In genomic region chr6:99538194-99538941, GRCm38 (mm10) we compare ENCODE assay signal across 17 mouse cellular contexts.
"Had no signal": no experiment of that assay in that cellular context is flagged by ENCODE, and none has a peak within 500 bp of the region (broad histone marks: within the 10 kb centered on the region; RNA-seq: fewer than 3 reads in every experiment).

No protein-coding gene starts in this region.

- H3K9me3 ChIP-seq: limb, embryonic 10.5 days; liver, embryonic 15.5 days; midbrain, embryonic 15.5 days; neural tube, embryonic 13.5 days; stomach, embryonic 15.5 days had no signal

- H3K27ac ChIP-seq: left cerebral cortex, adult 2 months; limb, embryonic 10.5 days; liver, embryonic 15.5 days; midbrain, embryonic 15.5 days; neural tube, embryonic 13.5 days; stomach, embryonic 15.5 days had no signal

- H3K4me1 ChIP-seq: limb, embryonic 10.5 days; megakaryocyte, embryonic 14.5 days; midbrain, embryonic 15.5 days; neural tube, embryonic 13.5 days; stomach, embryonic 15.5 days had no signal

- H3K4me3 ChIP-seq: left cerebral cortex, adult 2 months; limb, embryonic 10.5 days; liver, embryonic 15.5 days; megakaryocyte, embryonic 14.5 days; midbrain, embryonic 15.5 days; neural tube, embryonic 13.5 days; stomach, embryonic 15.5 days had no signal

- DNase-seq: kidney, adult 8-10 months; kidney, postnatal 25 days; retina, postnatal 1 day; right cerebral cortex, postnatal 4 days; spleen, adult 18-20 months; thymus, adult 18-20 months; thymus, postnatal 14 days had no signal

- ATAC-seq: inflammation-experienced regulatory T-cells, adult 6 months; midbrain, embryonic 15.5 days had no signal

- H3K9ac ChIP-seq: liver, embryonic 15.5 days; midbrain, embryonic 15.5 days; neural tube, embryonic 13.5 days; stomach, embryonic 15.5 days had no signal

- H3K36me3 ChIP-seq: limb, embryonic 10.5 days; liver, embryonic 15.5 days; midbrain, embryonic 15.5 days; neural tube, embryonic 13.5 days; stomach, embryonic 15.5 days had no signal

- H3K4me2 ChIP-seq: liver, embryonic 11.5 days; liver, embryonic 15.5 days; midbrain, embryonic 11.5 days; midbrain, embryonic 15.5 days; neural tube, embryonic 13.5 days; stomach, embryonic 15.5 days had no signal

- H3K27me3 ChIP-seq: liver, embryonic 15.5 days; midbrain, embryonic 15.5 days; neural tube, embryonic 13.5 days; stomach, embryonic 15.5 days had no signal
